Mouse (Mus musculus): Measurements from ENCODE around the gene Zmynd15. TPM values are rescaled to one million over a fixed set of nuclear protein-coding genes. Genes with fewer than 3 reads are reported as not detected.

The Zmynd15 gene
- polyA plus RNA-seq, 1 experiment = 31.2 TPM

DNA sequence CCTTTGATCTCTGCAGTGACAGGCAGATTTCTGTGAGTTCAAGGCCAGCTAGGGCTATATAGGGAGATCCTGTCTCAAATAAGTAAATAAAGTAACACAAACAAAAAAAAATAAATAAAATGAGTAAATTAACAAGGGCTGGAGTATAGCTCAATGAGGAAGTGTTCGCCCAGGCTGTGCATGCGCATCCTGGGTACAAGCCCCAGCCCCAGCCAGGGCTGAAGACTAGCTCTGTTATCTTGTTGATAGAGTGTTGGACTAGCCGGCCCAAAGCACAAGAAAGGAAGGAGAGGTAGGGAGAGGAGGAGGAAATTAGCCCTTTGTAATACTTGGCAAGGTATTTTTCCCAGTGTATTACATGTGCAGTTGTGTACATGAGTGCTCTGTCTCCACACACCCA is 15.3 kb upstream of the Zmynd15 start:
- H3K27ac ChIP-seq (ENCODE audit: control insufficient read depth, insufficient read depth, low read length) = no peak overlapping the region
- no peak for TF ChIP-seq CTCF (IDR thresholded peaks at IDR 0.05; ENCODE audit: borderline replicate concordance, control insufficient read depth, extremely low read depth, insufficient read depth, low read length, poor library complexity)
- TF ChIP-seq POLR2A (IDR thresholded peaks at IDR 0.05; ENCODE audit: control insufficient read depth, extremely low read depth, insufficient read depth, low read length, poor library complexity) = no peak
- no peaks in the 10 kb centered on the region for H3K27me3 ChIP-seq (ENCODE audit: control insufficient read depth, insufficient read depth, low read length)
- no peak for DNase-seq
- peaks cover 24% of the 10 kb centered on the region for H3K36me3 ChIP-seq (ENCODE audit: control insufficient read depth, insufficient read depth, low read length)
- peaks cover 3% of the 10 kb centered on the region; the same call in 1 of the 2 replicates for H3K4me1 ChIP-seq (replicated peaks; ENCODE audit: control insufficient read depth, insufficient read depth, low read length)
- H3K4me3 ChIP-seq (ENCODE audit: control insufficient read depth, insufficient read depth, low read length) = no peak overlapping the region
- WGBS = 85% methylated on average over 3 of the region's 3 CpGs

DNA sequence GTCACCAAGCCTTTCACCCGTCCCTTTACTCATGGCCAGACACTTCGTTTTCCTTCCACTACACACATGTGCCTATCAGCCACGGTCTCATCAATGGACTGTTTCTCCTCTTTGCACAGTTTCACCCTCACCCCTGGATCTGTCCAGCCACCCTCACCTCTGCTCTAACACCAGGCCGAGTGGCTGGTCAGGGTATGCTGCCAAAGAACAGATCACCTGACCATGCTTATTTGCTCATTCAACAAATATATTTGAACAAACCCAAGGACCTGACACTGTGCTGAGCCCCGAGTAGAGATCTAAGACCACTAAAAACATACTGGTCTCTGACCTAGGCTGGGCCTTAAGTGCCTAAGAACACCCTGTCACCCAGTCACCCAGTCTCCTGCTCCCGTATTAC is 14.6 kb upstream of the Zmynd15 start:
- TF ChIP-seq CTCF (IDR thresholded peaks at IDR 0.05; ENCODE audit: borderline replicate concordance, control insufficient read depth, extremely low read depth, insufficient read depth, low read length, poor library complexity) (no peak), POLR2A (IDR thresholded peaks at IDR 0.05; ENCODE audit: control insufficient read depth, extremely low read depth, insufficient read depth, low read length, poor library complexity) (no peak)
- 94% methylated on average over 6 of the region's 6 CpGs for WGBS

DNA sequence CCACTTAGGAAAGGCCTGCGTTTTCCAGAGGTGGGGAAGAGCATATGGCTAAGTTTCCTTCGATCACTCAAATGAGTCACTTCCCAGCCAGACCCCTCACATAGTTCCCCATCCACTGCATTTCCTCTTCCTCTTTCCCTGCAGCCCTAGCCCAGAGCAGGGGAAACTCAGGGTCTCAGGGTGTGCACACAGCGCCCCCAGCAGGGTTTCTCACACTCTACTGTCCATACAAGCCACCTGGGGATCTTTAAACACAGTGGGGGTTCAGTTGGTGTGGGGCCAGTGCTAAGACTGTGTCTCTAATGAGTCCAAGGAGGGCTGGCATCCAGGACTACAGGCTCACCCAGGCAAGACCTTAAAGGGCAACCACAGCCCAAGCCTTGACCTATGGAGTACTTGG is 12.5 kb upstream of the Zmynd15 start:
- Histone ChIP-seq H3K4me1 (replicated peaks; ENCODE audit: control insufficient read depth, insufficient read depth, low read length) (peaks cover 3% of the 10 kb centered on the region; the same call in 1 of the 2 replicates), H3K4me3 (ENCODE audit: control insufficient read depth, insufficient read depth, low read length) (no peak overlapping the region), H3K36me3 (ENCODE audit: control insufficient read depth, insufficient read depth, low read length) (no peaks in the 10 kb centered on the region), H3K27me3 (ENCODE audit: control insufficient read depth, insufficient read depth, low read length) (no peaks in the 10 kb centered on the region), H3K27ac (ENCODE audit: control insufficient read depth, insufficient read depth, low read length) (no peak overlapping the region)
- TF ChIP-seq CTCF (IDR thresholded peaks at IDR 0.05; ENCODE audit: borderline replicate concordance, control insufficient read depth, extremely low read depth, insufficient read depth, low read length, poor library complexity) = no peak
- TF ChIP-seq POLR2A (IDR thresholded peaks at IDR 0.05; ENCODE audit: control insufficient read depth, extremely low read depth, insufficient read depth, low read length, poor library complexity) = no peak
- WGBS = 34% methylated on average over 3 of the region's 3 CpGs
- DNase-seq = no peak

More for the DNA sequence above, 14.6 kb upstream of the Zmynd15 start:
- Histone ChIP-seq H3K27me3 (ENCODE audit: control insufficient read depth, insufficient read depth, low read length) (no peaks in the 10 kb centered on the region), H3K27ac (ENCODE audit: control insufficient read depth, insufficient read depth, low read length) (no peak overlapping the region), H3K4me1 (replicated peaks; ENCODE audit: control insufficient read depth, insufficient read depth, low read length) (peaks cover 3% of the 10 kb centered on the region; the same call in 1 of the 2 replicates), H3K4me3 (ENCODE audit: control insufficient read depth, insufficient read depth, low read length) (no peak overlapping the region), H3K36me3 (ENCODE audit: control insufficient read depth, insufficient read depth, low read length) (peaks cover 17% of the 10 kb centered on the region)
- DNase-seq = no peak

DNA sequence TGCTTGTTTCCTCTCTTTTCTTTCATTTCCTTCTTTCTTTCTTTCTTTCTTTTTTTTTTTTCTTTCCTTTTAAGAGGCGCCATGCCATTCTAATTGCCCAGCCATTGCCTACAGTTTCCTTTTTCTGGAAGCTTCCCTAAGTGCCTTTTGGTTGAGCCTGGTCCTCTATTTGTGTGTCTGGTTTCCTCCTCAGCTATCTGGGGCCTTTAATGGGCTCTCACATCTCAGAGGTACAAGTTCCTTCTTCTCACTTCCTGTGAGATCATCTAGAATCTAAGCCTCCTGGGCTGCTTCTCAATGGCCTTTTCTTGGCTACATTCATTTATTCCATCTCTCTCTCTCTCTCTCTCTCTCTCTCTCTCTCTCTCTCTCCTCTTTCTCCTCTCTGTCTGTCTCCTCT is 11.9 kb upstream of the Zmynd15 start:
- TF ChIP-seq POLR2A (IDR thresholded peaks at IDR 0.05; ENCODE audit: control insufficient read depth, extremely low read depth, insufficient read depth, low read length, poor library complexity) = no peak
- no peak for TF ChIP-seq CTCF (IDR thresholded peaks at IDR 0.05; ENCODE audit: borderline replicate concordance, control insufficient read depth, extremely low read depth, insufficient read depth, low read length, poor library complexity)
- Histone ChIP-seq H3K27ac (ENCODE audit: control insufficient read depth, insufficient read depth, low read length) (no peak overlapping the region), H3K27me3 (ENCODE audit: control insufficient read depth, insufficient read depth, low read length) (no peaks in the 10 kb centered on the region), H3K4me3 (ENCODE audit: control insufficient read depth, insufficient read depth, low read length) (no peak overlapping the region), H3K4me1 (replicated peaks; ENCODE audit: control insufficient read depth, insufficient read depth, low read length) (peaks cover 3% of the 10 kb centered on the region; the same call in 1 of the 2 replicates), H3K36me3 (ENCODE audit: control insufficient read depth, insufficient read depth, low read length) (no peaks in the 10 kb centered on the region)
- WGBS = 26% methylated on average over 1 of the region's 1 CpGs
- DNase-seq = no peak

DNA sequence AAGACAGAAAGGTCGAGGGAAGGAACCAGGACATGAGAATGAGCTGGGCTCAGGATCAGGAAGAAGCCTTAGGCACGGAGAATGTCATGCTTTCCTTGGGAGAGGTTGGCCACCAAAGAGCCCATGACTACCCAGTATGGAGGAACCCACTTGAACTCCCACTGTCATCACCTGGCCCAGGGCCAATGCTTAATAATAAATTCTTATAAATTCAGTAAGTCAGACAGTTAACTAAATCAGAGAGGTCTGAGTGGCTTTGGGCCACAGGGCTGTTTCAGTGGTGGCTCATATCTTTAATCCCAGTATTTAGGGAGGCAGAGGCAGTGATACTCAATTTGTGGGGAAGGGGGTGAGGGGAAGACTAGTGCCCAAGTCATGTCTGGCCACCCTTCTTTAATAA is 8.3 kb upstream of the Zmynd15 start:
- Histone ChIP-seq H3K36me3 (ENCODE audit: control insufficient read depth, insufficient read depth, low read length) (no peaks in the 10 kb centered on the region), H3K27me3 (ENCODE audit: control insufficient read depth, insufficient read depth, low read length) (no peaks in the 10 kb centered on the region), H3K4me1 (replicated peaks; ENCODE audit: control insufficient read depth, insufficient read depth, low read length) (peaks cover 8% of the 10 kb centered on the region), H3K27ac (ENCODE audit: control insufficient read depth, insufficient read depth, low read length) (no peak overlapping the region), H3K4me3 (ENCODE audit: control insufficient read depth, insufficient read depth, low read length) (no peak overlapping the region)
- 88% methylated on average over 2 of the region's 2 CpGs for WGBS
- no peak for TF ChIP-seq CTCF (IDR thresholded peaks at IDR 0.05; ENCODE audit: borderline replicate concordance, control insufficient read depth, extremely low read depth, insufficient read depth, low read length, poor library complexity)
- no peak for TF ChIP-seq POLR2A (IDR thresholded peaks at IDR 0.05; ENCODE audit: control insufficient read depth, extremely low read depth, insufficient read depth, low read length, poor library complexity)
- DNase-seq = no peak

DNA sequence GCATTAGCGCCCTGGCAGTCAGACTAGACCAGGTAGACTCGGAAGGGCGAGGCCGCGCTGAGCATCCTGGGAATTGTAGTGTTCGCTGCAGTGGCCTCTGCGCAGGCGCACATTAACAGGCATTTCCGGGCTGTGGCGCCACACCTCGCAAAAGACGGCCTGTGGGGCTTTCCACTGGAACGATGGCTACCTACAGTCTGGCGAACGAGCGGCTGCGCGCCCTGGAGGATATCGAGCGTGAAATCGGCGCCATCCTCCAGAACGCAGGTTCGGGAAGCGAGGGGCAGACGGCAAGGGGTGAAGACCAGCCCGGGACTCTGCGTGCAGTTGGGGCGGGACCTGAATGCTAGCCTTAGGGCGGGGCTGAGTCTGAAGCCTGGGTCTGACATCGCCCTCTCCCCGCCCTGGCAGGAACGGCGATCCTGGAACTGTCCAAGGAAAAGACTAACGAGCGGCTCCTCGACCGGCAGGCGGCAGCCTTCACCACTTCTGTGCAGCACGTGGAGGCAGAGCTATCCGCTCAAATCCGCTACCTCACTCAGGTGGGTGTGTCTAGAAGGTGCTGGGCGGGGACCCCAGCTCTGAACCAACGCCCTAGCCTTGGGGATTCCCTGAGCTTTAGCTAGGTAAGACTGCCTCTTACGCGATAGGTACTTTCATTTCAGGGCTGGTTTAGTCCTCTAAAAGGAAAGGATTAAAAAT is 7.3 kb upstream of the Zmynd15 start, which contains the start of gene Med11:
Med11 (plus strand) TSS at position 123 of the 702 bp plus-strand sequence.
- Histone ChIP-seq H3K27ac (ENCODE audit: control insufficient read depth, insufficient read depth, low read length) (peak within 1 kb of the TSS; percentile 87), H3K36me3 (ENCODE audit: control insufficient read depth, insufficient read depth, low read length) (no peaks in the 10 kb centered on the region), H3K4me3 (ENCODE audit: control insufficient read depth, insufficient read depth, low read length) (peak within 1 kb of the TSS; percentile 82), H3K27me3 (ENCODE audit: control insufficient read depth, insufficient read depth, low read length) (no peaks in the 10 kb centered on the region), H3K4me1 (replicated peaks; ENCODE audit: control insufficient read depth, insufficient read depth, low read length) (peaks cover 8% of the 10 kb centered on the region)
- peak; percentile 93 for DNase-seq
- under 1% methylated on average over 45 of the region's 46 CpGs for WGBS
- TF ChIP-seq CTCF (IDR thresholded peaks at IDR 0.05; ENCODE audit: borderline replicate concordance, control insufficient read depth, extremely low read depth, insufficient read depth, low read length, poor library complexity) = peak; percentile 80
- peak; percentile 68; the same call in 1 of the 2 replicates for TF ChIP-seq POLR2A (IDR thresholded peaks at IDR 0.05; ENCODE audit: control insufficient read depth, extremely low read depth, insufficient read depth, low read length, poor library complexity)
